17 mouse cellular contexts compared by ENCODE assay signal in the genomic region with DNA sequence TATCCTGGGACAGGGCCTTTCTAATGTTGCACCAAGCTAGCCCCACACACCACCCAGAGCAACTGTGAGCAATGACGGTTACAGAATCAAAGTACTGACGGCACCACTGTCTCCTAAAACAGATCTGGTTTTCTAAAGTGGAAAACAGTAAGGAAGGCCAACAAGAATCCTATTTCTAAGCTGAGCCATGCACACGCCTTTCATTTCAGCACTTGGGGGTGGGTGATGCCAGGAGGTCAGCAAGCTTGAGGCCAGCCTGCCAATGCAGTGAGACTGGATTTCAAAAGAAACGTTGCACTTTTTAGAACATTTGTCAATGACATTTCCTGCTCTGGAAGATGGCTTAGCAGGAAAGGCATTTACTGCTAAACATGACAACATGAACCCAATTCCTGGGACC.
"Had no signal": no experiment of that assay in that cellular context is flagged by ENCODE, and none has a peak within 500 bp of the region (broad histone marks: within the 10 kb centered on the region; RNA-seq: fewer than 3 reads in every experiment).

No protein-coding gene starts in this region.

- H3K27ac ChIP-seq: neural tube, embryonic 12.5 days; neural tube, embryonic 13.5 days; neural tube, embryonic 15.5 days; stomach, embryonic 15.5 days; stomach, postnatal 0 days had no signal

- DNase-seq: retina, postnatal 1 day; right cerebral cortex, adult 18-20 months; right cerebral cortex, postnatal 14 days; right cerebral cortex, postnatal 25 days; right cerebral cortex, postnatal 4 days; spleen, adult 18-20 months; thymus, adult 18-20 months; thymus, adult 2 months; thymus, postnatal 14 days; thymus, postnatal 25 days; thymus, postnatal 36 days; thymus, postnatal 4 days had no signal

- H3K4me1 ChIP-seq: neural tube, embryonic 12.5 days; neural tube, embryonic 13.5 days; neural tube, embryonic 15.5 days; stomach, embryonic 15.5 days had no signal

- H3K4me3 ChIP-seq: neural tube, embryonic 12.5 days; neural tube, embryonic 13.5 days; neural tube, embryonic 15.5 days; stomach, embryonic 15.5 days had no signal

- H3K27me3 ChIP-seq: neural tube, embryonic 12.5 days; neural tube, embryonic 13.5 days; neural tube, embryonic 15.5 days; stomach, embryonic 15.5 days had no signal
